Mouse (Mus musculus) forebrain, embryonic 14.5 days (tissue): Measurements from ENCODE around the gene Themis3. TPM values are rescaled to one million over a fixed set of nuclear protein-coding genes. Genes with fewer than 3 reads are reported as not detected.
A peak's percentile ranks its signal among the peaks of the same experiment; 100 is the strongest.

Experiments
- ATAC-seq: fragments of 200-750 bp; cut with Nextera tagmentation; 2 replicates; pipeline ENCODE4 v1.8.0; 2017; ENCODE audit warnings: mild to moderate bottlenecking, moderate library complexity
- DNase-seq: peaks from one replicate; pipeline ENCODE4 v3.0.0-alpha.2; 2015; ENCODE audit warnings: low spot score
- H3K27ac ChIP-seq: fragments of 300-500 bp; sonication (generic); 2 replicates; pipeline ENCODE4 v1.5.1; 2014; ENCODE audit warnings: low read depth, mild to moderate bottlenecking, control low read depth, low read length, moderate library complexity
- H3K27me3 ChIP-seq: fragments of 300-500 bp; sonication (generic); replicated peaks from 2 replicates; pipeline ENCODE4 v1.6.1; 2014; ENCODE audit warnings: low read length, control low read depth, mixed read lengths; ENCODE audit not compliant: control insufficient read depth, insufficient read depth
- H3K36me3 ChIP-seq: fragments of 300-500 bp; sonication (generic); 2 replicates; pipeline ENCODE4 v1.6.1; 2014; ENCODE audit warnings: low read length, control low read depth; ENCODE audit not compliant: control insufficient read depth, insufficient read depth
- H3K4me1 ChIP-seq: fragments of 300-500 bp; sonication (generic); 2 replicates; pipeline ENCODE4 v1.6.1; 2014; ENCODE audit warnings: antibody characterized with exemption, low read length, control low read depth; ENCODE audit not compliant: control insufficient read depth, insufficient read depth
- H3K4me2 ChIP-seq: fragments of 300-500 bp; sonication (generic); 2 replicates; pipeline ENCODE4 v1.6.1; 2014; ENCODE audit warnings: mild to moderate bottlenecking, control low read depth, low read length
- H3K4me3 ChIP-seq: fragments of 300-500 bp; sonication (generic); 2 replicates; pipeline ENCODE4 v1.5.1; 2014; ENCODE audit warnings: low read depth, low read length, control low read depth
- H3K9ac ChIP-seq: fragments of 300-500 bp; sonication (generic); 2 replicates; pipeline ENCODE4 v1.6.1; 2014; ENCODE audit warnings: mild to moderate bottlenecking, low read length, control low read depth, moderate library complexity
- H3K9me3 ChIP-seq: fragments of 300-500 bp; sonication (generic); replicated peaks from 2 replicates; pipeline ENCODE4 v1.6.1; 2016; ENCODE audit warnings: low read length, control low read depth, mixed read lengths; ENCODE audit not compliant: control insufficient read depth
- WGBS: fragments of 180-500 bp; shearing (Covaris S2); extraction: QIAGEN DNeasy Blood & Tissue Kit; methylation state at CpG from one replicate; pipeline ENCODE4 v1.1.7; 2014; 5-methylcytosine and 5-hydroxymethylcytosine counted together
- polyA plus RNA-seq: library from polyadenylated mRNA; unstranded; fragments of >200 nt; fragmentation: Nextera tagmentation; extraction: Ambion mirVana; gene quantifications from 2 replicates; pipeline ENCODE4 v1.2.1, GENCODE M21; 2014

Themis3 gene
- polyA plus RNA-seq, 1 experiment from 2014 or later = not detected

GRCm38 (mm10) chr17:66590353-66591075 is 3.9 kb downstream of the Themis3 start:
- no peak for ATAC-seq
- WGBS = 80% methylated on average over 9 of the region's 9 CpGs

GRCm38 (mm10) chr17:66589864-66590263 is 4.6 kb downstream of the Themis3 start:
- Histone ChIP-seq H3K4me1 (no peaks in the 10 kb centered on the region), H3K4me2 (no peak overlapping the region), H3K9me3 (no peaks in the 10 kb centered on the region), H3K36me3 (no peaks in the 10 kb centered on the region), H3K27me3 (no peaks in the 10 kb centered on the region), H3K27ac (no peak overlapping the region), H3K4me3 (no peak overlapping the region), H3K9ac (no peak overlapping the region)
- WGBS = 68% methylated on average over 8 of the region's 8 CpGs
- ATAC-seq (no peak), DNase-seq (no peak)

More at GRCm38 (mm10) chr17:66590353-66591075, 3.9 kb downstream of the Themis3 start:
- no peak for DNase-seq
- H3K4me3 ChIP-seq = no peak overlapping the region
- no peak overlapping the region for H3K4me2 ChIP-seq
- no peaks in the 10 kb centered on the region for H3K36me3 ChIP-seq
- H3K27me3 ChIP-seq = no peaks in the 10 kb centered on the region
- no peaks in the 10 kb centered on the region for H3K4me1 ChIP-seq
- H3K27ac ChIP-seq = no peak overlapping the region
- no peaks in the 10 kb centered on the region for H3K9me3 ChIP-seq
- no peak overlapping the region for H3K9ac ChIP-seq

GRCm38 (mm10) chr17:66586741-66587140 is 7.7 kb downstream of the Themis3 start:
- H3K4me2 ChIP-seq = no peak overlapping the region
- H3K4me1 ChIP-seq = no peaks in the 10 kb centered on the region
- WGBS = 84% methylated on average over 10 of the region's 10 CpGs
- no peak overlapping the region for H3K4me3 ChIP-seq
- H3K9me3 ChIP-seq = no peaks in the 10 kb centered on the region
- DNase-seq (no peak), ATAC-seq (no peak)
- no peak overlapping the region for H3K9ac ChIP-seq
- no peaks in the 10 kb centered on the region for H3K36me3 ChIP-seq
- H3K27me3 ChIP-seq = no peaks in the 10 kb centered on the region
- H3K27ac ChIP-seq = no peak overlapping the region

- H3K9me3 ChIP-seq = no peaks in the 10 kb centered on the region
- no peak overlapping the region for H3K4me3 ChIP-seq
- H3K27me3 ChIP-seq = no peaks in the 10 kb centered on the region
- H3K4me2 ChIP-seq = no peak overlapping the region
- H3K9ac ChIP-seq = no peak overlapping the region
- no peaks in the 10 kb centered on the region for H3K36me3 ChIP-seq
- 85% methylated on average over 13 of the region's 13 CpGs for WGBS
- H3K27ac ChIP-seq = no peak overlapping the region
- DNase-seq = peak; percentile 26
- ATAC-seq = no peak
- no peaks in the 10 kb centered on the region for H3K4me1 ChIP-seq
These were observed 8.3 kb downstream of the Themis3 start for GRCm38 (mm10) chr17:66586078-66586477.

- ATAC-seq (no peak), DNase-seq (no peak)
- Histone ChIP-seq H3K27me3 (no peaks in the 10 kb centered on the region), H3K4me1 (no peaks in the 10 kb centered on the region), H3K36me3 (no peaks in the 10 kb centered on the region), H3K4me3 (no peak overlapping the region), H3K9me3 (no peaks in the 10 kb centered on the region), H3K4me2 (no peak overlapping the region), H3K27ac (no peak overlapping the region), H3K9ac (no peak overlapping the region)
- 81% methylated on average over 5 of the region's 5 CpGs for WGBS
These were observed 13.4 kb downstream of the Themis3 start for GRCm38 (mm10) chr17:66580990-66581389.

GRCm38 (mm10) chr17:66578007-66578406 is 16.4 kb downstream of the Themis3 start:
- peak; percentile 79 for DNase-seq

GRCm38 (mm10) chr17:66577507-66577906 is 16.9 kb downstream of the Themis3 start:
- Histone ChIP-seq H3K9me3 (no peaks in the 10 kb centered on the region), H3K36me3 (no peaks in the 10 kb centered on the region), H3K4me1 (no peaks in the 10 kb centered on the region), H3K9ac (no peak overlapping the region), H3K4me2 (no peak overlapping the region), H3K27me3 (no peaks in the 10 kb centered on the region), H3K27ac (no peak overlapping the region), H3K4me3 (no peak overlapping the region)
- no peak for ATAC-seq
- DNase-seq = no peak
- WGBS = 77% methylated on average over 6 of the region's 6 CpGs

More at GRCm38 (mm10) chr17:66578007-66578406, 16.4 kb downstream of the Themis3 start:
- no peaks in the 10 kb centered on the region for H3K36me3 ChIP-seq
- no peak overlapping the region for H3K4me2 ChIP-seq
- H3K9me3 ChIP-seq = no peaks in the 10 kb centered on the region
- H3K9ac ChIP-seq = no peak overlapping the region
- peak; percentile 57 for ATAC-seq
- 13% methylated on average over 6 of the region's 6 CpGs for WGBS
- H3K4me3 ChIP-seq = no peak overlapping the region
- no peak overlapping the region for H3K27ac ChIP-seq
- no peaks in the 10 kb centered on the region for H3K4me1 ChIP-seq
- no peaks in the 10 kb centered on the region for H3K27me3 ChIP-seq

GRCm38 (mm10) chr17:66572677-66573060 is 21.8 kb downstream of the Themis3 start:
- ATAC-seq = no peak

GRCm38 (mm10) chr17:66571860-66572676 is 22.4 kb downstream of the Themis3 start:
- Histone ChIP-seq H3K9ac (no peak overlapping the region), H3K36me3 (no peaks in the 10 kb centered on the region), H3K4me2 (no peak overlapping the region), H3K27ac (no peak overlapping the region), H3K9me3 (no peaks in the 10 kb centered on the region), H3K4me3 (no peak overlapping the region), H3K27me3 (no peaks in the 10 kb centered on the region), H3K4me1 (no peaks in the 10 kb centered on the region)
- no peak for DNase-seq
- WGBS = 71% methylated on average over 11 of the region's 11 CpGs
- ATAC-seq = no peak

More at GRCm38 (mm10) chr17:66572677-66573060, 21.8 kb downstream of the Themis3 start:
- no peak overlapping the region for H3K27ac ChIP-seq
- no peak overlapping the region for H3K4me2 ChIP-seq
- no peak overlapping the region for H3K9ac ChIP-seq
- no peaks in the 10 kb centered on the region for H3K27me3 ChIP-seq
- 84% methylated on average over 4 of the region's 4 CpGs for WGBS
- DNase-seq = no peak
- no peaks in the 10 kb centered on the region for H3K9me3 ChIP-seq
- H3K4me3 ChIP-seq = no peak overlapping the region
- H3K4me1 ChIP-seq = no peaks in the 10 kb centered on the region
- H3K36me3 ChIP-seq = no peaks in the 10 kb centered on the region
